Mouse (Mus musculus) intestine, postnatal 0 days (tissue): ENCODE measurements around the gene Ttll5. TPM values are rescaled to one million over a fixed set of nuclear protein-coding genes. Genes with fewer than 3 reads are reported as not detected.
A peak's percentile ranks its signal among the peaks of the same experiment; 100 is the strongest.

Experiments
- ATAC-seq: fragments of 200-750 bp; cut with Nextera tagmentation; 2 replicates; pipeline ENCODE4 v1.8.0; 2017; ENCODE audit warnings: mild to moderate bottlenecking, moderate TSS enrichment, moderate library complexity
- H3K27ac ChIP-seq: fragments of 300-500 bp; sonication (generic); 2 replicates; pipeline ENCODE4 v1.5.1; 2014; ENCODE audit warnings: mild to moderate bottlenecking, low read depth, low read length, moderate library complexity
- H3K27me3 ChIP-seq: fragments of 300-500 bp; sonication (generic); replicated peaks from 2 replicates; pipeline ENCODE4 v1.6.1; 2014; ENCODE audit warnings: low read length, mixed read lengths; ENCODE audit not compliant: control insufficient read depth, insufficient read depth
- H3K36me3 ChIP-seq: fragments of 300-500 bp; sonication (generic); 2 replicates; pipeline ENCODE4 v1.6.1; 2014; ENCODE audit warnings: mild to moderate bottlenecking, moderate library complexity; ENCODE audit not compliant: control insufficient read depth, insufficient read depth
- H3K4me1 ChIP-seq: fragments of 300-500 bp; sonication (generic); replicated peaks from 2 replicates; pipeline ENCODE4 v1.6.1; 2014; ENCODE audit warnings: antibody characterized with exemption, low read length, mixed read lengths; ENCODE audit not compliant: control insufficient read depth, insufficient read depth
- H3K4me2 ChIP-seq: fragments of 300-500 bp; sonication (generic); replicated peaks from 2 replicates; pipeline ENCODE4 v1.6.1; 2014; ENCODE audit warnings: low read depth, mild to moderate bottlenecking, moderate library complexity
- H3K4me3 ChIP-seq: fragments of 300-500 bp; sonication (generic); 2 replicates; pipeline ENCODE4 v1.5.1; 2014; ENCODE audit warnings: low read depth, low read length
- H3K9ac ChIP-seq: fragments of 300-500 bp; sonication (generic); 2 replicates; pipeline ENCODE4 v1.6.1; 2014; ENCODE audit warnings: mild to moderate bottlenecking, low read depth, low read length
- H3K9me3 ChIP-seq: fragments of 300-500 bp; sonication (generic); 2 replicates; pipeline ENCODE4 v1.6.1; 2016; ENCODE audit warnings: mixed run types; ENCODE audit not compliant: control insufficient read depth
- CTCF ChIP-seq: sonication (generic); IDR thresholded peaks from 2 replicates; pipeline ENCODE4 v1.5.1; 2016; ENCODE audit warnings: low read depth, mild to moderate bottlenecking, control low read depth, antibody characterized with exemption, moderate library complexity
- WGBS: fragments of 180-500 bp; shearing (Covaris S2); extraction: QIAGEN DNeasy Blood & Tissue Kit; methylation state at CpG from one replicate; pipeline ENCODE4 v1.1.7; 2014; 5-methylcytosine and 5-hydroxymethylcytosine counted together
- polyA plus RNA-seq: library from polyadenylated mRNA; unstranded; fragments of >200 nt; fragmentation: Nextera tagmentation; extraction: Ambion mirVana; gene quantifications from 2 replicates; pipeline ENCODE4 v1.2.1, GENCODE M21; 2015

Ttll5 gene
- polyA plus RNA-seq, 1 experiment from 2014 or later = 3.3 TPM

- Histone ChIP-seq H3K27ac (peak overlapping the region; percentile 57; the same call in 1 of the 2 replicates), H3K9me3 (no peaks in the 10 kb centered on the region), H3K4me2 (no peak overlapping the region), H3K9ac (no peak overlapping the region), H3K4me3 (no peak overlapping the region), H3K27me3 (no peaks in the 10 kb centered on the region), H3K4me1 (no peaks in the 10 kb centered on the region), H3K36me3 (peaks cover 11% of the 10 kb centered on the region; the same call in 1 of the 2 replicates)
- 48% methylated on average over 9 of the region's 9 CpGs for WGBS
- no peak for TF ChIP-seq CTCF
- ATAC-seq = no peak
These were observed 176.2 kb downstream of the Ttll5 start for GRCm38 (mm10) chr12:86000641-86001073.

- Histone ChIP-seq H3K9ac (no peak overlapping the region), H3K36me3 (peaks cover 7% of the 10 kb centered on the region; the same call in 1 of the 2 replicates), H3K4me1 (no peaks in the 10 kb centered on the region), H3K9me3 (no peaks in the 10 kb centered on the region), H3K27ac (peak overlapping the region; percentile 57; the same call in 1 of the 2 replicates), H3K4me2 (no peak overlapping the region), H3K27me3 (no peaks in the 10 kb centered on the region), H3K4me3 (no peak overlapping the region)
- no peak for TF ChIP-seq CTCF
- WGBS = 60% methylated on average over 7 of the region's 7 CpGs
- ATAC-seq = no peak
These were observed 176.7 kb downstream of the Ttll5 start for GRCm38 (mm10) chr12:86001120-86001655.

- Histone ChIP-seq H3K9ac (no peak overlapping the region), H3K4me3 (no peak overlapping the region), H3K27ac (no peak overlapping the region), H3K4me1 (no peaks in the 10 kb centered on the region), H3K27me3 (no peaks in the 10 kb centered on the region), H3K9me3 (no peaks in the 10 kb centered on the region), H3K36me3 (no peaks in the 10 kb centered on the region), H3K4me2 (no peak overlapping the region)
- no peak for TF ChIP-seq CTCF
- 94% methylated on average over 3 of the region's 3 CpGs for WGBS
- ATAC-seq = no peak
These were observed 180.2 kb downstream of the Ttll5 start for GRCm38 (mm10) chr12:86004627-86005026.

GRCm38 (mm10) chr12:86007377-86007776 is 182.9 kb downstream of the Ttll5 start:
- H3K9ac ChIP-seq = no peak overlapping the region
- no peak overlapping the region for H3K27ac ChIP-seq
- no peaks in the 10 kb centered on the region for H3K4me1 ChIP-seq
- TF ChIP-seq CTCF = no peak
- no peaks in the 10 kb centered on the region for H3K27me3 ChIP-seq
- WGBS = 57% methylated on average over 3 of the region's 3 CpGs
- no peak for ATAC-seq
- no peak overlapping the region for H3K4me3 ChIP-seq
- H3K9me3 ChIP-seq = no peaks in the 10 kb centered on the region
- no peak overlapping the region for H3K4me2 ChIP-seq
- no peaks in the 10 kb centered on the region for H3K36me3 ChIP-seq

GRCm38 (mm10) chr12:86010656-86011055 is 186.2 kb downstream of the Ttll5 start:
- Histone ChIP-seq H3K27me3 (no peaks in the 10 kb centered on the region), H3K36me3 (peaks cover 11% of the 10 kb centered on the region), H3K4me2 (no peak overlapping the region), H3K27ac (no peak overlapping the region), H3K4me1 (no peaks in the 10 kb centered on the region), H3K9me3 (no peaks in the 10 kb centered on the region), H3K4me3 (no peak overlapping the region), H3K9ac (no peak overlapping the region)
- WGBS = 76% methylated on average over 5 of the region's 5 CpGs
- ATAC-seq = no peak
- TF ChIP-seq CTCF = no peak

- no peak overlapping the region for H3K27ac ChIP-seq
- no peak overlapping the region for H3K9ac ChIP-seq
- no peaks in the 10 kb centered on the region for H3K27me3 ChIP-seq
- no peak for ATAC-seq
- H3K4me1 ChIP-seq = no peaks in the 10 kb centered on the region
- no peak overlapping the region for H3K4me2 ChIP-seq
- TF ChIP-seq CTCF = no peak
- peaks cover 11% of the 10 kb centered on the region for H3K36me3 ChIP-seq
- WGBS = 79% methylated on average over 2 of the region's 2 CpGs
- no peak overlapping the region for H3K4me3 ChIP-seq
- H3K9me3 ChIP-seq = no peaks in the 10 kb centered on the region
These were observed 187.7 kb downstream of the Ttll5 start for GRCm38 (mm10) chr12:86012195-86012594.
